Mouse (Mus musculus) adrenal gland, adult 8-10 months (tissue): ENCODE results near the gene Rgs7bp. TPM values are rescaled to one million over a fixed set of nuclear protein-coding genes. Genes with fewer than 3 reads are reported as not detected.
A peak's percentile ranks its signal among the peaks of the same experiment; 100 is the strongest.

ENCODE experiments used
- DNase-seq: peaks from one replicate; pipeline ENCODE4 v3.0.0; 2022
- total RNA-seq, 4 experiments: library from RNA; stranded (reverse); gene quantifications; 2 replicates each; pipeline ENCODE4 v1.2.4; 2022

Rgs7bp gene
- total RNA-seq, 4 experiments from 2014 or later, result 1.7 to 3.2 (median 1.9) TPM

DNA sequence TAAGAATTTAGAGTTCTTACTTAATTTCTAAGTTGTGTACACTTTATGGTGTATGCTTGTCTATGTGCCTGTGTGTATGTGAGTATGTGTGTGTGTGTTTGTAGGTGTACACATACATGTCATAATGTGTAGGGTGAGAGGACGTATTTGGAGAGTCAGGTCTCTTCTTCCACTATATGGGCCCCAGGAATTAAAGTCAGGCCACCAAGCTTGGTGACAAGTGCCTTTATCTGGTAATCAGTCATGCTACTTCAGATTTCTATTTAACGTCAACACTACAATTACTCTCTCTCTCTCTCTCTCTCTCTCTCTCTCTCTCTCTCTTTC lies 51.9 kb downstream of the Rgs7bp start:
- no peak for DNase-seq

GRCm38 (mm10) chr13:105002132-105002830 lies 52.4 kb downstream of the Rgs7bp start:
- no peak for DNase-seq

DNA sequence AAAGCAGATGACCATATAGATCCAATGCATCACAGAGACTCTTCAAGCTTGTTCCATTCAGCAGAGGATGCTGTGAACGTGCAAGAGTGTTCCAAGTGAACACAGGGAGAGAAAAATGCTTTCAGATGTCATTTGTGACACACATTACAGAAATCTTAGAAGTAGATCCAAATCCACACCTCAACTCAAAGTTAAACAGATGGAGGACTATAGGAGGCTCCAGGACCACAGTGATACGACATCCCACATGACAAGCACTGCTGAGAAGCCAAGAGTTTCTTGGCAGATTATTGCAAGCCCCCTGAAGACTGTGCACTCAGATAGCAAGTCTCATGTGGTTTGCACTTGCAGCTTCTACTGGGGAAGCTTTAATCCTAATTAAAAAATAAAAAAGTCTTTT lies 53.0 kb downstream of the Rgs7bp start:
- DNase-seq, result no peak

DNA sequence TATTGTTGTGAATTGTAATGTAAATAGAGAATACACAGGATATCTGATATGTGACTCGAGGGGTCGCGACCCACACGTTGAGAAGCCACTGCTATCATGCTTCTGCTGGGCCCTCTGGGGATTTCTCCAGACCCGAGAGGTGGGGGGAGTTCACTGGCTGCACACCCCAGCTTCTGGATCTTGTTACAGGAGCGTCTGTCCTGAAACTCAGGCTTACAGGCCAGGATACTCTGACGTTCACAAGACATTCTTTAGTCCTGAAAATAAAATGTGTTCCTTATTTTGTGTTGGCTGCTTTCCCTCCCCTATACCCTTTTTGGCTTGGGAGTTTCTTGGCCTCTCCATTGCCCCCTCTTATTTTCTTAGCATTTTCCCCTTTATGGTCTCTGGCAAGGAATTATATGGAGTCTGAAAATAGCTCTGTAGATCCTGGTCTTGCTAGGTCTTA lies 65.9 kb downstream of the Rgs7bp start:
- DNase-seq, result no peak

GRCm38 (mm10) chr13:104988009-104988540 lies 66.7 kb downstream of the Rgs7bp start:
- no peak for DNase-seq

GRCm38 (mm10) chr13:104985691-104986090 lies 69.0 kb downstream of the Rgs7bp start:
- DNase-seq, result no peak

- no peak for DNase-seq
Observed at GRCm38 (mm10) chr13:104983989-104984388, 70.7 kb downstream of the Rgs7bp start.

DNA sequence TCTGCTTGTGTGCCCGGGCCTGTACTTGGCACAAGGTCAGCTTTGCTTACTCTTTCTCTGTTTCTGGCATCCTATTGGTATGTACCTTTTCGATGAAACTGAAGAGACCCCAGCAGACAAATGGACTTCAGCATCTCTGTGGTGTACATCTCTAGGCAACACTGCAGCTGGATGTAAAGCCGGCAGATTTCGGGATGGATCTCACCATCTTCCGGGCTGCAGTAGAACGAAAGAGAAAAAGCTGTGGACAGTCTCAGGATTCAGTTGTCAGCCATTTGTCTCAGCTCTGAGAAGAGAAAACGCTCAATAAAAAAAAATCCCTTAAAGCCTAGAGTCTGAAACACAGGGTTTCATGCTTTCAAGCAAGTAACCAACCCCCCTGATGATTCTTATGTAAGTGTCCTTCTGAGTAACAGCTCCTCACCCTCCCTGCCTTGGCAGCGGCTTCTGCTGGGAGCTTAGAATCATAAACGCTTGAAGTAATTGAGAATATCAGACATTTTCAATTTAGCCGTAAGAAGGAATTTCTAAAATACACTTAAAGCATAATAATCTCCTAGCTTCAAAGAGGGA lies 71.9 kb downstream of the Rgs7bp start:
- no peak for DNase-seq

GRCm38 (mm10) chr13:104978176-104978575 lies 76.6 kb downstream of the Rgs7bp start:
- DNase-seq, result no peak

DNA sequence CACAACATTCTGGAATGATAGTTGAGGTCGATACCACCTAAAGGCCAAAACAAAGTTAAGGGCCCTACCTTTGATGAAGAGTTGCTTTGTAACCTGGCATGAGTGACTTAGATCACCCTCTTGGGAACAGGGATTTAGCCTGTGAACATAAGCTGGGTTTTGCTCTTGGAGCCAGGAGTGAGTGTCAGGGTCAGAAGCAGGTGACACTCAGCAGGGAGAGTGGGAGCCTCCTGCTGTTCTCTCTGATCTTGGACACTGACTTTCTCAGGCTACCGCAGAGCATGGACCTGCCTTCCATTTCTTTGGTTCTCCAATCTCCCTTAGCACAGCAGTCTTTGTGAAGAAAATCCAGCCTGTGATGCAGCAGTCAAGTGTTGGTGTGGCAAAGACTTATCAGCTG lies 87.2 kb downstream of the Rgs7bp start:
- no peak for DNase-seq

DNA sequence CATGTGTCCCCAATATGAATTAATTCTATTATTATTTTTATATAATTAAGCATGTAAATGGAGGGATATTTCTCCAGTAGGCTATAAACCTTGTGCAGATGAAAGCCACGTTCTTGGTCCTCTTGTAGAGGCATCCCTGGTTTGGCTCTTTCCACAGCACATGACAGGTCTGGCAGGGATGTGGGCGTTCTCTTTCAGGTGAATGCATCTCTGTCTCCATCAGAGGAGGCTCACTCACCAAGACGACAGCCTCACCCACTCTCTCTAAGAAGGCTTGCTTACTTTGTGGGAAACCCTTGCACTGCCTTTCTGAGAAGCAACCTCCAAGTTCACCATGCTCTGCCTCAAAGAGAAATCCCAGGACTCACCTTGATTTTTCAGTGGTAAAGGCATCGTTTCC lies 91.0 kb downstream of the Rgs7bp start:
- no peak for DNase-seq

DNA sequence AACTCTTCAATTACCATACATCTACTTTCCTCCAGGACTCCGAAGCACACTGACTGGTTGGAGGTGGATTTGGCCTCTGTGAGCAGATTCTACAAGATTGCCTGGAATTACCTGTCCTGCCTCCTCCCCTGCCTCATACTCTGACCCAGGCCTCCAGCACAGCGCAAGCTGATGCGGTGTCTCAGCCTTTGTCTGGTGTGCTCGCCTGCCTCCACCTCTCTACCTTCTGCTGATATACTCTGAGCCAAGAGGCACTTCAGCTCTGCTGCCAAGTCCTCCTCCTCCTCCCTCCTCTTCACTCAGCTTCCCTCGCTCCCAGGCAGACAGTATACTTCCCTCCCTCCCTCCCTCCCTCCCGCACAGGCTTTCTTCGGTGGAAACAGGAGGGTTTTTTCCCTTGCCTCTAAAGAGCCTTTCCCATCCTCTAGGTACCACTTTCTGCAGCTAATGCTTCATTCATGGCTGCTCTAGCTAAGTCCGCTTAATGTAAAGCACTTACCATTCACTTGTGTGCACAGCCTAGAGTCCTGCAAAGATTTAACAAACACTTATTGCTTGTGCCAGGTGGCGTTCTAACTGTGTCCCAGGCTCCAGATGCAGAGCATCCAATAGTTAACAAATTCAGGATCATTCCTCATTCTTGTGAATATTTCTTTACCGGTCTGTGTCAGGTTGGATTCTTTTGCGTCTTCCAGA lies 91.9 kb downstream of the Rgs7bp start:
- DNase-seq, result no peak

DNA sequence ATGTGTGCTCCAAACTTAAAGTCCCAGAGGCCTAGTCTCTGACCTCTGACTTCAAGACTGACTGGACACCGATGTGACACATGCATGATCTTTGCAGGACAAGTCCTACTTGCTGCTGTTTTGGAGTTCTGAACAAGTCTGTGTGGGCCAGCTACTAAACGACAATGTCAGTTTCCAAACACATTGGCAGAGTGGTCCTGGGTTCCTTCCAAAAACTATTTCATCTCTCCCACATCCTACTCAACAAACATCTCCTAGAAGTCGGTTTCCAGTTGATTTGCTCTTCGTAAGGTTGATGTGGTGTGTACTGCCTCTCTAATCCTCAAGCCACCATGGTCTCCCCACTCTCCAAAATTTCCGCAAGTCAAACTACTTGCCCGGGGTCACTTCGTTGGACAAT lies 92.6 kb downstream of the Rgs7bp start:
- DNase-seq, result no peak

- DNase-seq, result no peak
Observed at GRCm38 (mm10) chr13:104960951-104961715, 93.6 kb downstream of the Rgs7bp start.

DNA sequence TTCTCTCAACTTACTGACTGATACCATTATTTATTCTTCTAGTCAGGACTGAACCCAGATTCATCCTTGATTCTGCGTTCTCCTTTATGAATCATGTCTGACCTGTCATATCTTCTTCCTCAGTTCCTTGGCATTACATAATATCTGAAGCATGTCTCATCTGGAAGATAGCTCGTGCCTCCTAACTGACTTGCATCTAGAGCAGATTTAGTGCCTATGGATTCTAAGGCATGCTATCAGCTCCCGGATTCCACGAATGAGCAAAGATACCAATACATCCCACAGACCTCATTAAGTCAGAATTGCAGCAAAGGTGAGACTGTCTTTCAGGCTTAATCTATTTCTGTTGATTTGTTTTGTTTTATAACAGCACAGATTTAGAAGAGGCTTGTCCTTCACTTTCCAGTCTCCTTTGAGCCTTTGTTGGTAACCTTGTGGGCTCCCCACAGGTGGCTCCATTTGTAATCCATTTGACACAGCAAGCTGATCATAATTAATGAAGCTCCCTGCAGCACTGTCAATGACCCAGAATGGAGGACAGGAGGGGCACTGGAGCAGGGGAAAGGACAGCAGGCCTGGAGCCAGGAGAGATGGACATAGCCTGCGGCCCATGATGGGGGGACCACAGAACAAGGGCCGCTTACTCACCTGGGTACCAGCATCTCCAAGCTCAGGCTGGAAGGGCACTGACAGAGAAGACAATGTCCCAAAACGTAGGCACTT lies 94.4 kb downstream of the Rgs7bp start:
- no peak for DNase-seq

GRCm38 (mm10) chr13:104959733-104960132 lies 95.0 kb downstream of the Rgs7bp start:
- no peak for DNase-seq

- DNase-seq, result peak; percentile 67
Observed at GRCm38 (mm10) chr13:104947958-104948357, 106.8 kb downstream of the Rgs7bp start.

DNA sequence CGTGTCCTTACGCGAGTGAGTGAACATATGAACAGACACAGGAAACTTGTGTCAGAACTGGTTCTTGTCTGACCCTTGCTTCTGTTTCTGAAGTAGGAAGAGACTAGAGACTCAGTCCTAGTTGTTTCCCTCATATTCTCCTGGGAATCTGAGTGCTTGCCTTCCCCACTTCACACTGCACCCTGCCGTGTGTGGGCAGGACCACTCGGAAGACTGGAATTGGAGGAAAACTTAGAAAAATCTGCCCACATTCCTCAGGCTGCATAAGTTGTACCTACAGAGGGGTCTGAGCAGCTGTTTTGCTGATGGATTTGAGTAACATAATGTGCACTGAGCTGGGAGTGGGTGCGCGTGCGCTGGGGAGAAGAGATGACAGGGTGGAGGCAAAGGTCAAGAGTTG lies 114.2 kb downstream of the Rgs7bp start:
- no peak for DNase-seq

DNA sequence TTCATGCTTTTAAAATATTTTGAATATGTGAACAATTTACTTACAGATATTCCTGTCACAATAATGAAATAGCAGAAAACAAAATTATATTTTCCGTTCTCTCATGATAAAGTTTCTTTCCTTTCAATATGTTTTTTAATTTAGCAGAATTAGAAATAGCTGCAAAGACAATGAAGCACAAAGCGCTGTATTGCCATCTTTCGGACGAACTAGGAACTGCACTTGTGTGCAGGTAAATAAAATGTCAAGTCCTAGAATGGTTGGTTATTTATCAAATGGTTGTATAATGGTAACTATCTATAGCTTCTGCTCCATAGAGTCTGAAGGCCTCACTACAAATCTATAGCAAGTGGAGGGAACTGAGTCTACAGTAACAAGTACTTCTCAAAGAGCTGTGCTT lies 114.9 kb downstream of the Rgs7bp start:
- DNase-seq, result no peak

- DNase-seq, result no peak
Observed at GRCm38 (mm10) chr13:104938966-104939593, 115.7 kb downstream of the Rgs7bp start.

GRCm38 (mm10) chr13:104937759-104938158 lies 117.0 kb downstream of the Rgs7bp start:
- DNase-seq, result no peak

DNA sequence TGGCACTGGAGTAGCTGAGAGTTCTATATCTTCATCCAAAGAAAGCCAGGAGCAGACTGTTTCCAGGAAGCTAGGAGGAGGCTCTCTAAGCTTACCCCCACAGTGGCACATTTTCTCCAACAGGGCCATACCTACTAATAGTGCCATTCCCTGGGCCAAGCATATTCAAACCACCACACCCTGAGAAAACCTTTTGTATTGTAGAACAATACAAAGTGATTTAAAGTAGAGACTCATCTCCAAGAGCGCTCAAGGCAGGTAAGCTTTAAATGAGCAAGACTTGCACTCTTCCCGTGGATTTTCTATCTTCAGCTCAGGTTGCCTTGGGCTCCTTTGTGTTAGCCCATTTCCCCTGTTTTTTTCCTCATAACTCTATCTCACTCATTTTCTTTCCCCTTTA lies 118.1 kb downstream of the Rgs7bp start:
- DNase-seq, result no peak
